Comparison of ENCODE assay signal across 34 mouse cellular contexts in the genomic region with DNA sequence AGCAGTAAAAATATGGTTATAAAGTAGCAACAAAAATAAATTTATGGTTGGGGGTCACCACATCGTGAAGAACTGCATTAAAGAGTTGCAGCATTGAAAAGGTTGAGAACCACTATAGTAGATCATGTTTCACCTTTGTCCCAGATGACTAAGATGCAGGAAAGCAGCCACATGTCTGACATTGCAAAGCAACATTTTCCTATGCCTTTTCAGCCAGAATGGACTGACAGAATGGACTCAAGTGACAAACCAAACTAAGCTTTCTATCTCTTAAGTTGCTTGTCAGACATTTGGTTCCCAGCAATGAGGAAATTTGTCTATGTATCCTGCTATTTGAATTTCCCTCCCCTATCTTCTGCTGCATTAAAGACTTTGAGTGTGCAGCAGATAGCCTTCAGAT. TPM values are rescaled to one million over a fixed set of nuclear protein-coding genes. Genes with fewer than 3 reads are reported as not detected.
"Had no signal": no experiment of that assay in that cellular context is flagged by ENCODE, and none has a peak within 500 bp of the region (broad histone marks: within the 10 kb centered on the region; RNA-seq: fewer than 3 reads in every experiment).

No protein-coding gene starts in this region.

- H3K27me3 ChIP-seq: hindbrain, embryonic 12.5 days; intestine, embryonic 15.5 days; limb, embryonic 12.5 days had no signal

- H3K27ac ChIP-seq: heart, adult 2 months; hindbrain, embryonic 10.5 days; hindbrain, embryonic 12.5 days; hindbrain, embryonic 14.5 days; intestine, embryonic 15.5 days; layer of hippocampus, adult 2 months; left cerebral cortex, adult 2 months; limb, embryonic 10.5 days; limb, embryonic 12.5 days had no signal

- H3K4me3 ChIP-seq: heart, adult 2 months; hindbrain, embryonic 10.5 days; hindbrain, embryonic 12.5 days; intestine, embryonic 15.5 days; layer of hippocampus, adult 2 months; left cerebral cortex, adult 2 months; limb, embryonic 10.5 days; limb, embryonic 12.5 days had no signal

- DNase-seq: gastrocnemius, postnatal 14 days; gastrocnemius, postnatal 36 days; heart, adult 11 months; heart, adult 2 months; heart, postnatal 10 days; heart, postnatal 4 days; kidney, adult 18-20 months; kidney, adult 8-10 months; kidney, postnatal 10 days; kidney, postnatal 25 days; kidney, postnatal 4 days; liver had no signal

- ATAC-seq: hindbrain, embryonic 16.5 days; inflammation-experienced regulatory T-cells, adult 6 months; intestine, embryonic 15.5 days; intestine, postnatal 0 days had no signal

- H3K9me3 ChIP-seq: hindbrain, embryonic 10.5 days; hindbrain, embryonic 12.5 days; intestine, embryonic 15.5 days; limb, embryonic 10.5 days; limb, embryonic 12.5 days had no signal

- H3K9ac ChIP-seq: hindbrain, embryonic 12.5 days; hindbrain, embryonic 14.5 days; intestine, embryonic 15.5 days; limb, embryonic 12.5 days had no signal

- H3K4me2 ChIP-seq: heart, embryonic 11.5 days; hindbrain, embryonic 12.5 days; hindbrain, embryonic 14.5 days; intestine, embryonic 15.5 days; limb, embryonic 12.5 days; liver, embryonic 11.5 days had no signal

- H3K36me3 ChIP-seq: hindbrain, embryonic 10.5 days; hindbrain, embryonic 12.5 days; intestine, embryonic 15.5 days; limb, embryonic 10.5 days; limb, embryonic 12.5 days had no signal

- H3K4me1 ChIP-seq: hindbrain, embryonic 10.5 days; hindbrain, embryonic 12.5 days; intestine, embryonic 15.5 days; limb, embryonic 10.5 days; limb, embryonic 12.5 days had no signal

RNA-seq across cellular contexts. Expression of a gene that starts 51.6 kb away (rescaled TPM):
- total RNA-seq: gastrocnemius, adult 18-20 months; gastrocnemius, adult 8-10 months; gastrocnemius, postnatal 36 days; heart, adult 2 months; heart, postnatal 10 days; heart, postnatal 25 days; layer of hippocampus, adult 2 months; layer of hippocampus, postnatal 10 days; layer of hippocampus, postnatal 25 days; left cerebral cortex, adult 2 months; left cerebral cortex, postnatal 14 days; left cerebral cortex, postnatal 36 days had no signal
- polyA plus RNA-seq: gonadal fat pad, adult 2 months; heart, adult 2 months; hindbrain, embryonic 10.5 days; hindbrain, embryonic 12.5 days; hindbrain, embryonic 14.5 days; kidney, embryonic 14.5 days; limb, embryonic 10.5 days; limb, embryonic 12.5 days had no signal
